Mouse (Mus musculus): ENCODE measurements around the gene Prss56. TPM values are rescaled to one million over a fixed set of nuclear protein-coding genes. Genes with fewer than 3 reads are reported as not detected.

The Prss56 gene
- polyA plus RNA-seq, 1 experiment from 2014 or later, result not detected

DNA sequence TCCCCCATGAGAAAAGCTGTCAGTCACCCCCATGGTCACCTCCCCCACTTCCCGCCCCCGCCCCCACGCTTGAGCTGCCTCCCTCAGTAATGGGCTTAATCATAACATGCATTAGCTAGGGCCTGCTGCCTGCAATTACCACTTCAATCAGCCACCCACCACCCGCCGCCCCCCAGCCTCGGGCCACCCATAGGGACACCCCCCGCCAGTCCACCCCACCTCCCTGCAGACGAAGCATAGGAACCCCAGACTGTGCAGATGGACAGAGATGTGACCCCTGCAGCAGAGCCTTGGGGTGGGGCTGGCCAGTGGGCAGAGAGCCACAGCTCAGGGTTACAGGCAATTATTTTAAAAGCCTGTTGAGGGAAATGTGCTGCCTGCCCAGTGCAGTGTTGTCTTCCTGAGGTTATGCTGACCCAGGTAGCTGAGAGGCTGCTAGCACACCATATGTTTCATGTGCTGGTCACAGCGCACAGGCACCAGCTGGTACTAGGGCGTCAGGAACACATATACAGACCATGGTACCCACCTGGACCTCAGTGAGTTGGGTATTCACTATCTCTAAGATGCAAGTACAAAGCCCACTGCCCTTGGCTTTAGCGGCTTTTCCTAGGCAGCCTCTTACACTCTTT, 18.8 kb upstream of the Prss56 start:
- WGBS, result 22% methylated on average over 11 of the region's 11 CpGs
- Histone ChIP-seq H3K27me3 (peaks cover 74% of the 10 kb centered on the region), H3K36me3 (no peaks in the 10 kb centered on the region), H3K9ac (no peak overlapping the region), H3K4me1 (no peaks in the 10 kb centered on the region), H3K4me3 (no peak overlapping the region), H3K27ac (no peak overlapping the region), H3K9me3 (no peaks in the 10 kb centered on the region), H3K4me2 (no peak overlapping the region)
- ATAC-seq (ENCODE audit: insufficient number of reproducible peaks, insufficient read depth, low FRiP score, low TSS enrichment, low read depth), result no peak

DNA sequence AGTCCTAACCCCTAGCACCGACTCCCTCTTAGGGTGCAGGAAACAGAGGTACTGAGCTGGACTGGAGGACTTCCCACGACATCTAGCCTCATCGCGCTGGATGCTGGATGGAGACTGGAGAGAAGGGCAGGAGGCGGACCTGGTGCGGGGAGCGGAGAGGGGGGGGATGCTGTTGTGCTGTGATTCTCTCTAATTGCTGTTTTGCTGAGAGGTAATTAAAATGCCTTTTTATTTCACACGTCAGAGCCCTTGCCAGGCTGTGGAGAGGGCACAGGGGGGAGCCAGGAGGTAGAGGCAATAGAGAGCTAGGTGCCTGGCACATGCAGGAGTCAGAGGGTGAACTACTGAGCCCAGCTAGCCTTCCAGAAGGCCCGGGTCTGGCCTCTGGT, 18.3 kb upstream of the Prss56 start:
- Histone ChIP-seq H3K27me3 (peaks cover 76% of the 10 kb centered on the region), H3K4me3 (no peak overlapping the region), H3K36me3 (no peaks in the 10 kb centered on the region), H3K4me1 (no peaks in the 10 kb centered on the region), H3K9ac (no peak overlapping the region), H3K4me2 (no peak overlapping the region), H3K27ac (no peak overlapping the region), H3K9me3 (no peaks in the 10 kb centered on the region)
- no peak for ATAC-seq (ENCODE audit: insufficient number of reproducible peaks, insufficient read depth, low FRiP score, low TSS enrichment, low read depth)
- 48% methylated on average over 9 of the region's 9 CpGs for WGBS

DNA sequence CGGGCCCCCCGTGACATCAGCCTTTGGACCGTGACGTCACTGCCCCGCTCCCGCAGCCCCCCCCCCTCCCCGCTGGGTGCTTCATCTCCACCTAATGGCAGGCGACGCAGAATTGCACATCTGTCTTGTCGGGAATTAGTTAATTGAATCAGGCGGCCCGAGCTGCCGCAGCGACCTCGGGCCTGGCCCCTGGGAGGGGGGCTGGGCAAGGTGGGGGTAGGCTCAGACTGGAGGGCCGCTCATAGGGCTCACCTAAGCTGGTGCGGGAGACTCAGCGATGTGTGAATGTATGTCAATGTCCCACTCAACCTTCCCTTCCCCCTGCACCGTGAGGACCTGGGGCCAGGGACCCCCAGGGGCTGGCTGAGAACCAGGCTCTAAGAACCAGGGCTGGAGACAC, 12.7 kb upstream of the Prss56 start:
- H3K9me3 ChIP-seq, result no peaks in the 10 kb centered on the region
- no peaks in the 10 kb centered on the region for H3K36me3 ChIP-seq
- no peak overlapping the region for H3K27ac ChIP-seq
- no peak overlapping the region for H3K4me3 ChIP-seq
- no peak for ATAC-seq (ENCODE audit: insufficient number of reproducible peaks, insufficient read depth, low FRiP score, low TSS enrichment, low read depth)
- 8% methylated on average over 19 of the region's 19 CpGs for WGBS
- H3K9ac ChIP-seq, result no peak overlapping the region
- peaks cover 16% of the 10 kb centered on the region for H3K4me1 ChIP-seq
- peak overlapping the region; percentile 41 for H3K4me2 ChIP-seq
- peaks cover 85% of the 10 kb centered on the region for H3K27me3 ChIP-seq

DNA sequence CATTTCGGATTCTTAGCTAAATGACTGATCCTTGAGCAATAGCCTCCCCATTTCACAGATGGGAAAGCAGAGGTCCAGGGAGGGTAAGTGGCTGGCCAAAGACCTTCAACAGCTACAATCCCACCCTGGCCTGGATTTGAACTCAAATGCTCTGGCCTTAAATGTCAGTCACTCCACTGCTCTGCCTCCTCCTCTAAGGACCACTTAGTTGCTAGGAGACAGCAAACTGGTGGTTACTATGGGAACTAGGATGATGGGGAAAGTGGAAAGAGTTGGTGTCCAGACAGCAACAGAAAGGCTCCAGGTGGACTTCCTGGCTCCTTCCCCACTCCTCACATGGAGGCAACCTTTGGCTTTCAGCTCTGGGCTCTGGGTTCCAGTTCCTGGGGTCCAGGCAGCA, 11.8 kb upstream of the Prss56 start:
- Histone ChIP-seq H3K9me3 (no peaks in the 10 kb centered on the region), H3K27ac (no peak overlapping the region), H3K4me1 (peaks cover 25% of the 10 kb centered on the region), H3K4me3 (no peak overlapping the region), H3K36me3 (no peaks in the 10 kb centered on the region), H3K27me3 (peaks cover 77% of the 10 kb centered on the region), H3K4me2 (no peak overlapping the region), H3K9ac (no peak overlapping the region)
- ATAC-seq (ENCODE audit: insufficient number of reproducible peaks, insufficient read depth, low FRiP score, low TSS enrichment, low read depth), result no peak
- WGBS, result 94% methylated on average over 1 of the region's 1 CpGs

DNA sequence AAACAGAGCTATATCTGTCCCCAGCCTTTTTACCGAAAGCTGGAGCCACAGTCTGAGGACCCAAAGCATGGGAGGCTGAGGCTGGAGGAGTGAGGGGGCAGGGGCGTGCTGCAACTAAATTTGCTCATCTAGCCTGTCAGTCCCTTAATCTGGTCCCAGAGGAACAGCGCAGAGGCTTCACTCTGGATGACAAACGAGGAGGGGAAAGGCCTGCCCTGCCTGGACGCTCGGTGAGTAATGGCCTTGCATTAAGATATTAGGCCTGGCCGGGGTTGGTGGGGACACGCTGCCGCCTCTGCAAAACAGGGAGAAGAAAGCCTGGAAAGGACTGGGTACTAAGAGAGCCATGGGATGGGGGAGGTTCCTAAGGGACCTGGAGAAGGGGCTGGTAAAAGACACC, 10.8 kb upstream of the Prss56 start:
- no peaks in the 10 kb centered on the region for H3K36me3 ChIP-seq
- WGBS, result 55% methylated on average over 9 of the region's 9 CpGs
- H3K27ac ChIP-seq, result no peak overlapping the region
- H3K27me3 ChIP-seq, result peaks cover 69% of the 10 kb centered on the region
- H3K9ac ChIP-seq, result no peak overlapping the region
- H3K4me2 ChIP-seq, result no peak overlapping the region
- no peak overlapping the region for H3K4me3 ChIP-seq
- no peak for ATAC-seq (ENCODE audit: insufficient number of reproducible peaks, insufficient read depth, low FRiP score, low TSS enrichment, low read depth)
- peaks cover 26% of the 10 kb centered on the region for H3K4me1 ChIP-seq
- no peaks in the 10 kb centered on the region for H3K9me3 ChIP-seq

DNA sequence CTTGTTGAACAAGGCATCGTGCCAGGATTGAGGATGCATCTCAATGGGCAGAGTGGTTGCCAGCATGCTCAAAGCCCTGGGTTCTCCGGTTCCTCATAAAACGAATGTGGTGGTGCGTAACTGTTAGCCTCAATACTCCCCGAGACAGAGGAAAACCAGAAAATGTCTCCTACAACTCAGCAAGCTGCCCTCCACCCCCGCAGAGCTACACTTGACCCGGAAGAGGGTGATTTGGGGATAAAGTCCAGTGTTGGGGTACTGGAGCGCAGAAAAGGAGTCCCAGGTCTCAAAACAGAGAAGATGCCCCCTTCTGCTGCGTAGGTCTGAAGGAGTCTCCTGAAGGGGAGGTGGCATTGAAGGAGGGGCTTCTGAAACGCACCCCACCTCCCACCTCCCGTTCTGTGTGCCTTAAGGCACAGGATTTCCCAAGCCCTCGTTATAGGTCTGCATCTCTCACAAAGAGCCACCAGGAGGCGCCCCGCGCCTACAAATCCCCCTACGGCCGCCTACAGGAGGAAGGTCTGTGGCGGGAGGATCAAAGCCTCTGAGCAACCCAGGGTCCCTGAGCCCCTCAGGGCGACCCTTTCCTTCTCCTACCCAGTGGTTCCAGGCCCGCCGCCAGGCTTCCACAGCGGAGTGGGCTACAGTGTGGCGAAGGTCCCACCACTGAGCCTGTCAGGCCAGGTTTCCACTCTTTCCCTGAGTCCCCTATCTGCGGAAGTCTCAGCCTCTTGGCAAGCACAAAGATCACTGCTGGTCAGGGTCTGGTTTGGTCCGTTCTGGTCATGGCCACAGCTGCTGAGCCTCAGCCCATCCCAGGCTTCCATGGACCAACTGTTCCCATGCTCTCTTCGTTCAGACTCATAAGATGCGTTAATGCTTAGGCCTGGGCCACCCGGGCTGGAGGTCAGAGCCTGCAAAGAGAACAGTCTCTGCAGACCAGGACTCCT, 8.8 kb upstream of the Prss56 start:
- Histone ChIP-seq H3K27ac (no peak overlapping the region), H3K4me2 (peak overlapping the region; percentile 37; the same call in 1 of the 2 replicates), H3K4me1 (peaks cover 26% of the 10 kb centered on the region), H3K9ac (no peak overlapping the region), H3K9me3 (no peaks in the 10 kb centered on the region), H3K4me3 (no peak overlapping the region), H3K36me3 (no peaks in the 10 kb centered on the region), H3K27me3 (peaks cover 53% of the 10 kb centered on the region)
- 24% methylated on average over 28 of the region's 28 CpGs for WGBS
- ATAC-seq (ENCODE audit: insufficient number of reproducible peaks, insufficient read depth, low FRiP score, low TSS enrichment, low read depth), result no peak

DNA sequence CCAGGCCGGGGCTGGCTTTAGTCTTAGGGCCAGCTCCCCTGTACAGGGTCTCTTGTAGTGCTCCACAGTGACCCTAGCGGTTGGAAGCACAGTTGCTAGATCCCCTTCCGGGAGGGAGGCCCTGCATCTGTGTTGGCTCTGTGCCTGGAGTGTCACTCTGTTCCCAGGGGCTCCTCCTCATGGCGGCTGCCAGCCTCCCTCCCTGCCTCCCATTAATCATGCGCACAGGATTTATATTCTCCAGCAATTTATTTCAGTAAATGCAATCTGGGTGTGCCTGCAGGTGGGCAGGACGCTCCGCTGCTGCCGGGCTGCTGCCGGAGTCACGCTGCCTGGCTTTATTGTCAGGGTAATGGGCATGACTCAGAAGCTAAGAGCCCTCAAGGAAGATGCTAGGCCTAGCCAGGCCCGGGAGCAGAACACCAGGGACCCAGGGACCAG, 7.2 kb upstream of the Prss56 start:
- Histone ChIP-seq H3K4me1 (peaks cover 18% of the 10 kb centered on the region), H3K27ac (no peak overlapping the region), H3K27me3 (peaks cover 42% of the 10 kb centered on the region), H3K4me3 (no peak overlapping the region), H3K36me3 (no peaks in the 10 kb centered on the region), H3K9me3 (no peaks in the 10 kb centered on the region), H3K9ac (no peak overlapping the region), H3K4me2 (peak overlapping the region; percentile 26)
- peak; percentile 76 for ATAC-seq (ENCODE audit: insufficient number of reproducible peaks, insufficient read depth, low FRiP score, low TSS enrichment, low read depth)
- WGBS, result 8% methylated on average over 11 of the region's 11 CpGs

DNA sequence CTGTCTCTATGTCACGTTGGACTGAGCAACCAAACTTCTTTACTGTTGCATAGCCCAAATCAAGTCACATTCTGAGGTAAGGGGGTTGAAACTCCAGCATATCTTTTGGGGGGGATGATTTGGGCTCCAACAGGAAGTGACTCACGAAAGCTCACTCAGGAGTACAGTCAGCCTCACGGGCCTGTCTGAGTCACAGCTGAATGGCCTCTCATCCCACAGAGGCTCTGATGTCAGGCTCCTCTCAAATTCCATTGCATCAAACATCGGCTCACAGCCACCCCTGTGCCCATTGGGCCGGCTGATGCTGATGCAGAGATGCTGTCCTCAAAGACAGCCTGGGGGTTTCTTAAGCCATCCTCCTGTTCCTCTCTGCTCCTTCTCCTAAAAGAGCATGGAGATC, 2.2 kb upstream of the Prss56 start:
- 39% methylated on average over 5 of the region's 5 CpGs for WGBS
- Histone ChIP-seq H3K9ac (no peak overlapping the region), H3K27me3 (peaks cover 50% of the 10 kb centered on the region), H3K9me3 (no peaks in the 10 kb centered on the region), H3K36me3 (no peaks in the 10 kb centered on the region), H3K4me3 (no peak overlapping the region), H3K27ac (no peak overlapping the region), H3K4me2 (no peak overlapping the region), H3K4me1 (peaks cover 11% of the 10 kb centered on the region)
- no peak for ATAC-seq (ENCODE audit: insufficient number of reproducible peaks, insufficient read depth, low FRiP score, low TSS enrichment, low read depth)

DNA sequence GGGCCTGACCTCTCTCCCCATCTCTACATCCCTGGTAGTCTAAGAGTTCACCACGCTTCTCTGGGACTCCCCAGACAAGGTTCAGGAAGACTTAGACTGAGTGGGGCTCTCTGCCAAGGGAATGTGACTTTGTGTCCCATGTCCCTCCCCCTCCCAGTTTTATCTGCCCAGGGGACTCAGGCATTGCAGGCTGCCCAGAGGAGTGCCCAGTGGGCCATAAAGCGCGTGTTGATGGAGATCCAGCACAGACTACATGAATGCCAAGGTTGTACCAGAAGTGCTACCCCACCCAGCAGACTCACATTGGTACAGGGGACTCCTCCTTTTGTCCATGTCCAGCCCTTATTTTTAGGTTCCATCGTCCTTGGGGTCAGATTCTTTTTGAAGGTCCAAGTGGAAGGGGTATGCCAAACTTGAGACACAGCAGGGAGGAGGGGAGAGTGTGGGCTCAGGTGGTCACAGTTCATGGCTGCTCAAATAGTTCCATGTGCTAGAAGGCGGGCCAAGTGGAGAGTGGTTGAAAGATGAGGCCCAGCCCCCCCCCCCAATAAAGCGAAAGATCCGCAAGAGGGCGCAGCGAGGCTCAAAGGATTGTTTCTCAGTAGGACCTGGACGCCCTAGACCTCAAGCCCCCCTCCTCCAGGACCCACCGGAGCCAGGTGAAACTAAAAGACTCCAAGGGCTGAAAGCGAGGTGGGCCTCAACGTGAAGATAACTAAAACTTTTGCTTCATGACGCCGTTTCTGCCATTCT, 1.1 kb downstream of the Prss56 start:
- no peaks in the 10 kb centered on the region for H3K9me3 ChIP-seq
- H3K27me3 ChIP-seq, result peaks cover 81% of the 10 kb centered on the region
- no peak overlapping the region for H3K27ac ChIP-seq
- 29% methylated on average over 15 of the region's 15 CpGs for WGBS
- no peaks in the 10 kb centered on the region for H3K36me3 ChIP-seq
- H3K9ac ChIP-seq, result no peak overlapping the region
- H3K4me3 ChIP-seq, result no peak overlapping the region
- H3K4me1 ChIP-seq, result peaks cover 12% of the 10 kb centered on the region
- no peak for ATAC-seq (ENCODE audit: insufficient number of reproducible peaks, insufficient read depth, low FRiP score, low TSS enrichment, low read depth)
- H3K4me2 ChIP-seq, result peak overlapping the region; percentile 43

DNA sequence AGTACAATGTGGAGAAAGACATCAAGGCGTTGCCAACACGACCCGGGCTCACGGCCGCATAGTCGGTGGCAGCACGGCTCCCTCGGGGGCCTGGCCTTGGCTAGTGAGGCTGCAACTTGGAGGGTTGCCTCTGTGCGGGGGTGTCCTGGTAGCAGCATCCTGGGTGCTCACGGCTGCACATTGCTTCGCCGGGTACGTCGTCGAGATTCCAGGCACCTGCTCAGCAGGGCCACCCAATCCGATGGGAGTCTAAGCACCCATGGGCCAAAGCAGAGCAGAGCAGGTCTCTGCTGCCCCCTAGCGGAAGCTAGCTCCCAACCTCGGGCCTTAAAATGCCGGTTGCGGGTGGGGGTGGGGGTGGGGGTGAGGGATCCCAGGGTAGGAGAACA, 1.6 kb downstream of the Prss56 start:
- H3K27me3 ChIP-seq, result peaks cover 82% of the 10 kb centered on the region
- H3K9me3 ChIP-seq, result no peaks in the 10 kb centered on the region
- WGBS, result 8% methylated on average over 20 of the region's 20 CpGs
- no peaks in the 10 kb centered on the region for H3K36me3 ChIP-seq
- H3K4me2 ChIP-seq, result peak overlapping the region; percentile 43
- ATAC-seq (ENCODE audit: insufficient number of reproducible peaks, insufficient read depth, low FRiP score, low TSS enrichment, low read depth), result no peak
- no peak overlapping the region for H3K4me3 ChIP-seq
- peaks cover 12% of the 10 kb centered on the region for H3K4me1 ChIP-seq
- H3K9ac ChIP-seq, result no peak overlapping the region
- no peak overlapping the region for H3K27ac ChIP-seq

DNA sequence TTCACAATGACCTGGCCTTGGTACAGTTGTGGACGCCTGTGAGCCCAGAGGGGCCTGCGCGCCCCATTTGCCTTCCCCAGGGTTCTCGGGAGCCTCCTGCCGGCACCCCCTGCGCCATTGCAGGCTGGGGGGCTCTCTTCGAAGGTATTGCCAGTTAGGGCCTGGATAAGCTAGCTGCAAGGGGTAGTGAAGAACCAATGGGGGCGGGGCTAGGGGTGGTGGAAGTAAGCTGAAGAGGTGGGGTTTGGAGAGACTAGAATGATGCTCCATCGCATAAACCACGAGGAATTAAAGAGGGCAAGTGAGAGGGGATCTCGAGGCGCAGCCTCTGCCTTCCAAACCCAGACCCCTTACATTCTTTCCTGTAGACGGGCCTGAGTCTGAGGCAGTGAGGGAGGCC, 2.4 kb downstream of the Prss56 start:
- no peak overlapping the region for H3K27ac ChIP-seq
- WGBS, result 14% methylated on average over 13 of the region's 13 CpGs
- peaks cover 15% of the 10 kb centered on the region for H3K4me1 ChIP-seq
- H3K4me2 ChIP-seq, result no peak overlapping the region
- no peak for ATAC-seq (ENCODE audit: insufficient number of reproducible peaks, insufficient read depth, low FRiP score, low TSS enrichment, low read depth)
- no peak overlapping the region for H3K9ac ChIP-seq
- peaks cover 81% of the 10 kb centered on the region for H3K27me3 ChIP-seq
- no peaks in the 10 kb centered on the region for H3K36me3 ChIP-seq
- no peak overlapping the region for H3K4me3 ChIP-seq
- H3K9me3 ChIP-seq, result no peaks in the 10 kb centered on the region

Data from embryonic facial prominence, embryonic 13.5 days (tissue).